Mouse (Mus musculus): Measurements from ENCODE around the gene Mphosph10. TPM values are rescaled to one million over a fixed set of nuclear protein-coding genes. Genes with fewer than 3 reads are reported as not detected.

Gene Mphosph10
- 57.2 and 61.0 TPM in 2 replicates for polyA plus RNA-seq (2014; fragmentation: Nextera tagmentation; extraction: Ambion mirVana)

- Histone ChIP-seq H3K4me1 (ENCODE audit: control insufficient read depth, insufficient read depth, low read length) (peaks cover 12% of the 10 kb centered on the region), H3K27ac (ENCODE audit: low read depth, low read length) (no peak within 1 kb of the TSS), H3K4me3 (ENCODE audit: low read depth, low read length) (peak within 1 kb of the TSS; percentile 71), H3K4me2 (peak within 1 kb of the TSS; percentile 86), H3K36me3 (ENCODE audit: control insufficient read depth, insufficient read depth, low read length) (no peaks in the 10 kb centered on the region), H3K27me3 (ENCODE audit: control insufficient read depth, insufficient read depth, low read length) (no peaks in the 10 kb centered on the region), H3K9me3 (ENCODE audit: control insufficient read depth, low read length) (no peaks in the 10 kb centered on the region), H3K9ac (ENCODE audit: low read length) (peak within 1 kb of the TSS; percentile 76)
- WGBS: under 1% methylated on average over 54 of the region's 54 CpGs
- DNase-seq (ENCODE audit: low spot score, missing footprints) (peak; percentile 100), ATAC-seq (ENCODE audit: low FRiP score) (peak; percentile 99)
Measured at GRCm38 (mm10) chr7:64392122-64392818, at the start of gene Mphosph10, which contains the start of gene Mcee. Gene Mphosph10 (minus strand): TSS chr7:64392268. Gene Mcee (plus strand): TSS chr7:64392607.

DNA sequence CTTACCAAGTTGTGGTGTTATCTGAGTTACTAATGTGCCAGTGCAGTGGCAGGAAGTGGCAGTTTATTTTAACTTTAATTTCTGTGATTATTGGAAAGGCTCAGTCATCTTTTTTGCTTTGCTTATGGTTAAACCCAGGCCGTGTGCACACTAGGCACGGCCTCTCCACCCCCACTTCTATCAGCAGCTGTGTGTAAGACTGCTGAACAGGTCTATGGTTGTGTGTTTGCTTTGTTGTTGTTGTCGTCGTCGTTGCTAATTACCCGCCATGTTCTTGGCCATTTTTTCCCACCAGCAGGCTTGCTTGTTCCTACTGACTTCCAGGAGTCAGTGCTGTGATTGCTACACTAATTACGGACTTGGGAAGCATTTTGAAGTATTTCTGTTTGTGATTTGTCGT, 48.5 kb upstream of the Mphosph10 start:
- no peak overlapping the region for H3K27ac ChIP-seq (ENCODE audit: low read depth, low read length)
- ATAC-seq (ENCODE audit: low FRiP score) (no peak), DNase-seq (ENCODE audit: low spot score, missing footprints) (no peak)
- no peaks in the 10 kb centered on the region for H3K9me3 ChIP-seq (ENCODE audit: control insufficient read depth, low read length)
- no peaks in the 10 kb centered on the region for H3K4me1 ChIP-seq (ENCODE audit: control insufficient read depth, insufficient read depth, low read length)
- H3K4me2 ChIP-seq: no peak overlapping the region
- H3K27me3 ChIP-seq (ENCODE audit: control insufficient read depth, insufficient read depth, low read length): no peaks in the 10 kb centered on the region
- 85% methylated on average over 8 of the region's 8 CpGs for WGBS
- H3K36me3 ChIP-seq (ENCODE audit: control insufficient read depth, insufficient read depth, low read length): no peaks in the 10 kb centered on the region
- no peak overlapping the region for H3K4me3 ChIP-seq (ENCODE audit: low read depth, low read length)
- no peak overlapping the region for H3K9ac ChIP-seq (ENCODE audit: low read length)

DNA sequence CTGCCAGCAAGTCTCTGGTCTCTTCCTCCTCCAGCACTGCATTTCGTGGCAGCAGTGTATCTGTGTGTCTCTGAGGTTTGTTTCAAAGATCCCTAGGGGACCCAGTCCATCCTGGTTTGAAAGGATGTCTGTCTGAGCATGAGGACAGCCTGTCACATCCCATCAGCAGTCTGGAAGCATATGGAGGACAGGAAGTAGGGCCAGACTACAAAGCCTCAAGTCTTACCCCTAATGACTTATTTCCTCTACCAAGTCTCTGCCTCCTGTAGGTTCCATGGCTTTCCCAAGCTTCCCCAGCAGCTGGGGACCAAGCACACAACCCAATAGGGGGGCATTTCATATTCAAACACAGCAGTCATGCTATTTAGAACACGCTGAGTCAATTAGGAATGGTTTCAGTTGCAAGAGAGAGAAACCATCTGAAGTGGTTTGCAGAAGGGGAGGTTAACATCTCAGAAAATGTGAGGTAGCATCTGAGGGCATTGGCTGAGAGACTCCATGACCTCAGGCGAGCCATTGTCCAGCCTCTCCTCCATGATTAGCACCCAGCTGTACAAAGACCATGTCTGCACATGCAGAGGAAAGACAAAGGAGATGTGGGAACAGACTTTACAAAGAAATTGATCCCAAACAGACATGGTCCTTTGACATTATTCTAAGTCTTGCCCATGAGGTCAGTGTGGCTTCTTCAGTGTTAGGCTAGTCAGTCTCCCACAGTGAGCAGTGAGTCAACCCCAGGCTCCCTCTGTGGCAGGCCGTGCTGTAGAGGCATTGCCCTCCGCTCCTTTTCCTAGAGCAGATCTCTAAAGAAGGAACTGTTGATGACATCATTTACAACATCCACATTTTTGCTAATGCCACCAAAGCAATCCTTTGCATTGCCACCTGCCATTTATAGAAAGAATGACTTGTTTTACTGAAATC, 47.8 kb upstream of the Mphosph10 start:
- peak; percentile 82 for DNase-seq (ENCODE audit: low spot score, missing footprints)
- no peak overlapping the region for H3K27ac ChIP-seq (ENCODE audit: low read depth, low read length)

GRCm38 (mm10) chr7:64424861-64425260, 32.8 kb upstream of the Mphosph10 start:
- H3K9ac ChIP-seq (ENCODE audit: low read length): no peak overlapping the region
- no peak overlapping the region for H3K27ac ChIP-seq (ENCODE audit: low read depth, low read length)
- no peaks in the 10 kb centered on the region for H3K9me3 ChIP-seq (ENCODE audit: control insufficient read depth, low read length)
- DNase-seq (ENCODE audit: low spot score, missing footprints): no peak
- no peaks in the 10 kb centered on the region for H3K4me1 ChIP-seq (ENCODE audit: control insufficient read depth, insufficient read depth, low read length)
- H3K4me3 ChIP-seq (ENCODE audit: low read depth, low read length): no peak overlapping the region
- ATAC-seq (ENCODE audit: low FRiP score): no peak
- no peak overlapping the region for H3K4me2 ChIP-seq
- no peaks in the 10 kb centered on the region for H3K27me3 ChIP-seq (ENCODE audit: control insufficient read depth, insufficient read depth, low read length)
- no peaks in the 10 kb centered on the region for H3K36me3 ChIP-seq (ENCODE audit: control insufficient read depth, insufficient read depth, low read length)
- 67% methylated on average over 5 of the region's 5 CpGs for WGBS

More for the DNA sequence above, 47.8 kb upstream of the Mphosph10 start:
- Histone ChIP-seq H3K27me3 (ENCODE audit: control insufficient read depth, insufficient read depth, low read length) (no peaks in the 10 kb centered on the region), H3K9ac (ENCODE audit: low read length) (no peak overlapping the region), H3K4me3 (ENCODE audit: low read depth, low read length) (no peak overlapping the region), H3K9me3 (ENCODE audit: control insufficient read depth, low read length) (no peaks in the 10 kb centered on the region), H3K36me3 (ENCODE audit: control insufficient read depth, insufficient read depth, low read length) (no peaks in the 10 kb centered on the region), H3K4me2 (no peak overlapping the region), H3K4me1 (ENCODE audit: control insufficient read depth, insufficient read depth, low read length) (no peaks in the 10 kb centered on the region)
- ATAC-seq (ENCODE audit: low FRiP score): peak; percentile 77
- 60% methylated on average over 5 of the region's 5 CpGs for WGBS

GRCm38 (mm10) chr7:64403989-64404388, 11.9 kb upstream of the Mphosph10 start:
- Histone ChIP-seq H3K36me3 (ENCODE audit: control insufficient read depth, insufficient read depth, low read length) (no peaks in the 10 kb centered on the region), H3K4me1 (ENCODE audit: control insufficient read depth, insufficient read depth, low read length) (no peaks in the 10 kb centered on the region), H3K4me3 (ENCODE audit: low read depth, low read length) (no peak overlapping the region), H3K4me2 (no peak overlapping the region), H3K9me3 (ENCODE audit: control insufficient read depth, low read length) (no peaks in the 10 kb centered on the region), H3K9ac (ENCODE audit: low read length) (no peak overlapping the region), H3K27ac (ENCODE audit: low read depth, low read length) (no peak overlapping the region), H3K27me3 (ENCODE audit: control insufficient read depth, insufficient read depth, low read length) (no peaks in the 10 kb centered on the region)
- 91% methylated on average over 8 of the region's 8 CpGs for WGBS
- DNase-seq (ENCODE audit: low spot score, missing footprints) (no peak), ATAC-seq (ENCODE audit: low FRiP score) (no peak)

DNA sequence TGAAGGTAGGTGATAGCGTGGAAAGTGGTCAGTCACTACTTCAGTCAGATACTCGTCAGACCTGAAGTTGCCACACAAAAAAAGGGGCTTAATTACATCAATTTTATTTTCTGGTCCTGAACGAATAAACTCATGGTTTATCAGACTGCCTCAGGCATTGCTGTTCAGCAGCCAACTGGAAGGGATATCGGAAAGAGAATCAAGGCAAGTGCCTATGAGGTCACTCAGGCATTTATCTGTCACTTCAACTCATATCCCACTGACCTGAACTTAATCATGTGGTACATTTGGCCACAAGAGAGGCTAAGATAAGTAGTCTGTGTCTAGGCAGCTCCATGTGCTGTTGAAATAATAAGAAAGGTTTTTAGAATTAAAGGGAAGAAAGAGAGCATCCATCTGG, 10.4 kb upstream of the Mphosph10 start:
- no peaks in the 10 kb centered on the region for H3K9me3 ChIP-seq (ENCODE audit: control insufficient read depth, low read length)
- ATAC-seq (ENCODE audit: low FRiP score) (no peak), DNase-seq (ENCODE audit: low spot score, missing footprints) (no peak)
- H3K27me3 ChIP-seq (ENCODE audit: control insufficient read depth, insufficient read depth, low read length): no peaks in the 10 kb centered on the region
- H3K4me2 ChIP-seq: no peak overlapping the region
- no peak overlapping the region for H3K4me3 ChIP-seq (ENCODE audit: low read depth, low read length)
- no peak overlapping the region for H3K27ac ChIP-seq (ENCODE audit: low read depth, low read length)
- H3K4me1 ChIP-seq (ENCODE audit: control insufficient read depth, insufficient read depth, low read length): no peaks in the 10 kb centered on the region
- H3K36me3 ChIP-seq (ENCODE audit: control insufficient read depth, insufficient read depth, low read length): no peaks in the 10 kb centered on the region
- 95% methylated on average over 4 of the region's 4 CpGs for WGBS
- no peak overlapping the region for H3K9ac ChIP-seq (ENCODE audit: low read length)

- ATAC-seq (ENCODE audit: low FRiP score) (no peak), DNase-seq (ENCODE audit: low spot score, missing footprints) (no peak)
- Histone ChIP-seq H3K4me3 (ENCODE audit: low read depth, low read length) (no peak overlapping the region), H3K9me3 (ENCODE audit: control insufficient read depth, low read length) (no peaks in the 10 kb centered on the region), H3K27ac (ENCODE audit: low read depth, low read length) (no peak overlapping the region), H3K4me2 (no peak overlapping the region), H3K4me1 (ENCODE audit: control insufficient read depth, insufficient read depth, low read length) (no peaks in the 10 kb centered on the region), H3K27me3 (ENCODE audit: control insufficient read depth, insufficient read depth, low read length) (no peaks in the 10 kb centered on the region), H3K9ac (ENCODE audit: low read length) (no peak overlapping the region), H3K36me3 (ENCODE audit: control insufficient read depth, insufficient read depth, low read length) (no peaks in the 10 kb centered on the region)
- 100% methylated on average over 1 of the region's 1 CpGs for WGBS
Measured at GRCm38 (mm10) chr7:64400725-64401124, 8.7 kb upstream of the Mphosph10 start.

DNA sequence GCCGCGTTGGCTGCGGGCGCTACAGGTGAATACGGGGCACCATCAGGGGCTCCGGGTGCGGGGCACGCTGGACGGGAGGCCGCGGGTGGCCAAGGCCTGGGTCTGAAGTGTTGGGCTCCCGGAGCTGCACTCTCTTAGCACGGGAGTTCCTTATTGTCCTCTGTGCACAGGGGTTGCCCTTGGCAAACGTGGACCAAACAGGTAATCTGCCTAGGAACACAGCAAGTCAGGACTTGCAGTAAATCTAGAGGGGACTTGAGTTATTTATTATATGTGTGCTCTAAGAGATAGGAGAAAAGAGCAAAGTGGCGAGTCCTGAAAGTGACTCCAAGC, 717 bp upstream of the Mphosph10 start:
- WGBS: 2% methylated on average over 15 of the region's 15 CpGs

GRCm38 (mm10) chr7:64391479-64391878, 589 bp downstream of the Mphosph10 start:
- WGBS: 6% methylated on average over 8 of the region's 8 CpGs
- peak overlapping the region; percentile 86 for H3K4me2 ChIP-seq
- H3K27me3 ChIP-seq (ENCODE audit: control insufficient read depth, insufficient read depth, low read length): no peaks in the 10 kb centered on the region
- no peaks in the 10 kb centered on the region for H3K9me3 ChIP-seq (ENCODE audit: control insufficient read depth, low read length)
- no peaks in the 10 kb centered on the region for H3K36me3 ChIP-seq (ENCODE audit: control insufficient read depth, insufficient read depth, low read length)
- ATAC-seq (ENCODE audit: low FRiP score): no peak
- H3K9ac ChIP-seq (ENCODE audit: low read length): peak overlapping the region; percentile 76
- H3K4me1 ChIP-seq (ENCODE audit: control insufficient read depth, insufficient read depth, low read length): peaks cover 12% of the 10 kb centered on the region
- peak overlapping the region; percentile 71 for H3K4me3 ChIP-seq (ENCODE audit: low read depth, low read length)
- no peak for DNase-seq (ENCODE audit: low spot score, missing footprints)
- H3K27ac ChIP-seq (ENCODE audit: low read depth, low read length): no peak overlapping the region

More for the DNA sequence above, 717 bp upstream of the Mphosph10 start:
- ATAC-seq (ENCODE audit: low FRiP score) (no peak), DNase-seq (ENCODE audit: low spot score, missing footprints) (no peak)
- Histone ChIP-seq H3K36me3 (ENCODE audit: control insufficient read depth, insufficient read depth, low read length) (no peaks in the 10 kb centered on the region), H3K27me3 (ENCODE audit: control insufficient read depth, insufficient read depth, low read length) (no peaks in the 10 kb centered on the region), H3K4me1 (ENCODE audit: control insufficient read depth, insufficient read depth, low read length) (peaks cover 12% of the 10 kb centered on the region), H3K9me3 (ENCODE audit: control insufficient read depth, low read length) (no peaks in the 10 kb centered on the region), H3K4me2 (peak overlapping the region; percentile 86), H3K9ac (ENCODE audit: low read length) (peak overlapping the region; percentile 73), H3K4me3 (ENCODE audit: low read depth, low read length) (peak overlapping the region; percentile 71), H3K27ac (ENCODE audit: low read depth, low read length) (no peak overlapping the region)

All from midbrain, embryonic 11.5 days (tissue).